Mouse (Mus musculus) CD8-positive naive resting alpha-beta T cell, adult 2 months (primary cell): Measurements from ENCODE around the gene Map2k5.

Source experiments
- DNase-seq, 2 experiments: peaks; one replicate each; pipeline ENCODE4 v3.0.0; 2022; ENCODE audit warnings: low read depth in 2 of 2, low spot score in 2 of 2

The Map2k5 gene

DNA sequence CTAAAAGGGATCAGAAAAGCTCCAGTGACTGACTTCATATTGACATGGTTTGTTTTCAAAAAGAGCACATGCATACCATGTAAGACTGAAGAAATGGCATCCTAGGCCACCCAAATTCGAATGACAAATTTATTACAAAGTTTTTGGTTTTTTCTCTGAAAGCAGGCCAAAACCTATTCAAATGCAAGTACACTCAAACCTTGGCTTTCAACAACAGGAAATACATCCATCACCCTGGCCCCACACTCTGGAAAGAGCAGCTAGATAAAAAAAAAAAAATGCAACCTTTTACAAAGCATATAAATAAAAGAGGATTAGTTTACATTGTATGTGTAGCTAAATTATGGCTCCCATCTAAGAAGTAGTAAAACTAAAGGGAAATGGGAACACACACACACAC, 114.5 kb downstream of the Map2k5 start:
- no peak for DNase-seq

DNA sequence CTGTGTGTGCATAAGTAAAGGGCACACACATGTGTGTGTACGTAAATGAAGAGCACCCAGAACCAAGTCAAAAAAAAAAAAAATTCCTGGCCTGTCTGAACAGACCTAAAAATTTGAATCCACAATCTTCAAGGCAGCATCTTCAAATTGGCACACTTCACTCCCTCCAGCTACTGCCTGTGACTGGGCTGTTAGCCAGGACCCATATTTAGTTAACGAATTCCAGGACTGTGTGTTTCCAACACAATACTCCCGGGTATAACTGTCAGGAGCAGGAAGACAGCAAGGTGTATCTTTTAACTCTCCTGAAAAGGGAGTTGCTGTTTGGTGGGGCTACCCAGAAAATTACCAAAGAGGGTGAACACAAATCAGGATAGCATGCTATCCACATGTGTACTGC, 118.9 kb downstream of the Map2k5 start:
- DNase-seq: no peak

DNA sequence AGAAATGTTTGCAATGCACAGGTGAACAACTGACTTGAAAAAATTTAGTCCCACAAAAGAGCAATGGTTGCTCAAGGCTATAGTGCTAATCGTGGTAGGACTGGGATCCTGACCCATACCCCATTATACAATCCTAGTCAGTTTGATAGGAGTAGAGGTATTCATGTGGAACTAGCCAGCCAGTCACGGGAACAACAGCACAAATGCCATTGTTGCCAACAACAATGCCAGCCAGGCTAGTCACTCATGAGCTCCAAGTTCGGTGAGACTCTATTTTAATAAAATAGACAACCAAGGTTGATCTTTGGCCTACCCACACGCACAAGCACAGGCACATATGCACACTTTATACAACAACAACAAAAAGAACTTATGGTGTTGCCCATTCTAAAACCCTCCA, 120.0 kb downstream of the Map2k5 start:
- DNase-seq: no peak

DNA sequence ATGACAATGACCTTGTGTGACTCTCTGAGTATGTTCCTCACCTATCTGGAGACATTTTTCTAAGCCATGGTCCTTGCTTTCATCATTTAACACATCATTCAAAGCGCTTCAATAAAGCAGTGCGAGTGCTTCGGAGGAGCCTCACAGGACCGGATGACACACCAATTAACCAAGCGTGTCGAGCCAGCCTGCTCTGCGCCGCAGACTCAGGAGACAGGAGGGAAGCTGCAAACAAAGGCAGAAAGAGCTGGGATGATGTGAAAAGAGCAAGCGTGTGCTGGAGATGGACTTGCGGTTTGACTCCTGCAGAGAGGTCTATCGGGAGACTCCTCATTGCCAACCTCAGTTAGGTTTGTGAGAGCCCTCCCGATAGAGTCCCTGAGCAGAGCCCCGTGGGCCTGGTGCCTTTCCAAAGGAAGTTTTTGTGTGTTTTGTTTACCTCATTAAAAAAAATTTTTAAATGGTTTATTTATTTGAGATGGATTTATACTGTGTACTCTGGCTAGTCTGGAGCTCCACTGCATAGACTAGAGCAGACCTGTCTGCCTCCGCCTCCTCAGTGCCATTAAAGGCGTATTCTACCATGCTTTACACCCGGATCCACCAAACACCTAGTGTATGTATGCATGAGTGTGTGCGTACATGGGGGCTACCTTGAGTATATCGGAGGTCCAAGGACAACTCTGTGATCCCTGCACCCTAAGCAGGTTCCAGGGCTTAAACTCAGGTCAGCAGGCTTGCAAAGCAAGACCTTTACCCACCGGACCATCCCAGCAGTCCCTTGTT, 126.7 kb downstream of the Map2k5 start:
- DNase-seq: no peak

DNA sequence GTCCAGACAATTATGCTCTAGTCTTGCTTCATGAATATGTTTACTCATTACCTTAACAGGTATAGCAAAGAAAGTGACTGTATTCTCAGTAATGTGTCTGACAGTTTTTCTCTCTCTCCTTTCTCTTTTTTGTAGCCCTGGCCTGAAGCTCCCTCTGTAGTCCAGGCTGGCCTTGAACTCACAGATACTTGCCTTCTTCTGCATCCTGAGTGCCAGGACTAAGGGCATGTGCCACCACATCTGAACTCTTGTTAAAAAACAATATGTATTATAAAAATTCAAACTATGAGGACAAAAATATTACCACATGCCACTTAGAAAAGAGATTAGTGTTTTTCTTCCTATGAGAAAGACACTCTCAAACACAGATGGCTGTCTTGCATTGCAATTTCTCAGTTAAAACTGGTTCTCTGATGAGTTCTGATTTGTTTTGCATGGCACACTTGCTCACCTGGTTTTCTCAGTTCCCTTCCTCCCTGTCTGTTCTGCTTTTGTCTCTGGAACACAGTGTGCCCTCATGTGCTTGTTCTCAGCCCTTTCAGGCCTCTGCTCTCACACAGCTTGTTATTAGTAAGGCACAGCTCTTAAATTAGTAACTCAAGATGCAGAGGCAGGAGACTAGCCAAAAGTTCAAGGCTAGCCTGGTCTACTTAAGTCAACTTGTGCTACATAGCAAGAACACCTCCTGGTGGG, 129.5 kb downstream of the Map2k5 start:
- no peak for DNase-seq

DNA sequence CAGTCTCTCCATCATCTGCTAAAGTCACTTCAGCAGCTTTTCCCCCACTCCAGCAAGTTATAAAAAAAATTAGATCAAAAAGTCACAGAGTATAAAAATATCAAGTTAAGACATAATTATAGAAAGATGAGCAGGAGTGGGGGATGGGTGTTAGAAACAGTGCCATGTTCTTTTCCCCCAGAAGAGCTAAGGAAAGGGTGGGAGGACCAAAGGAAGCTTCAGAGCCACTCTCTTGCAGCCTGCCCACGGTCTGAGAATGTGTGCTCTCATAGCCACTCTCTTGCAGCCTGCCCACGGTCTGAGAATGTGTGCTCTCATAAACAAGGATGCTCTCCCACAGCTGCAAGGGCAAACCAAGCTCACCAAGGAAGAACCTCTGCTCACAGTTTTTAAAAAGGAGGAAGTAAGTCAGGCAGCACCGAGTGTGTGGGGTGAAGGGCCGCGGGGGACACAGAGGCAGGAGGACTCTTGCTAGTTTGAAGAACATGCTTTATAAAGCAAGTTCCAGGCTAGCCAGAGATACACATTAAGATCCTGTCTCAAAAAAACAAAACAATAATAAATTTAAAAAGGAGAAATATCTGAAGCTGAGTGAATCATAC, 131.0 kb downstream of the Map2k5 start:
- DNase-seq: no peak

GRCm38 (mm10) chr9:63241961-63242360, 135.7 kb downstream of the Map2k5 start:
- no peak for DNase-seq

GRCm38 (mm10) chr9:63241241-63241640, 136.5 kb downstream of the Map2k5 start:
- DNase-seq: no peak

DNA sequence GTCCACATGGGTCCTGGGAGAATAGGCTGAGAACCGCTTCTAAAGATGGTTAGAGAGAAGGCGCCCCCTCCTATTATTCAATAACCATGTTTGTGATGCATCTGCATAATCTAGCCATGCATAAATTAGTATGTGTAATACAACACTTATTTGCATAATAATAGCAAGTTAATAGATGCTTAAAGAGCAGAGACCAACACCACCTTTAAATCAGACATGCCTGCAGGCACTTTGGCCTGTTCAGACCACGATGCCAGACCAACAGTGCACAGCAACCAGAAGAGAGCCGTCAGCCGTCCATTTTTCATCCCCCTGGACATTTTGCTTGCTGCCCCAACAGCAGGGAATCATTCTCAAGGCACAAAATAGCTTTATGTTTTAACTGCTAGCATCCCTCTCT, 143.3 kb downstream of the Map2k5 start:
- DNase-seq: no peak

- DNase-seq: no peak
These were observed 147.4 kb downstream of the Map2k5 start for GRCm38 (mm10) chr9:63230289-63230688.

GRCm38 (mm10) chr9:63229124-63229523, 148.6 kb downstream of the Map2k5 start:
- no peak for DNase-seq

DNA sequence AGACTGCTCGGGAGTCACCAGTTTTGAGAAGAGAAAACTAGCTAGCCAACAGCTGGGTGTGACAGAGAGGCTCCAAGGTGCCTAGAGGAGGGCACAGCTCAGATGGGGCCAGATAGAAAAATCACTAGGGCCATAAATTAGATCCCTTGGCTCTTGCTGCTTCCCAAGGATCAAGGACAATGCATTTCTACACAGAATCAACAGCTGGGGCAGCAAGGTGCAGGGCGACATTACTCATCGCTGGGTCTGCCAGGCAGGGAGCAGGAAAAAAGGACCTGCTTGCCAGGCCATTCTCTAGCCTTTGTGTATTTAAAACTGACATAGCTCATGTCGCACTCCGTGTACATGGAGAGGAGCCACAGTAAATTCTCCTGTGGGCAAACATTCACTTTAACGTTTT, 155.5 kb downstream of the Map2k5 start:
- no peak for DNase-seq

DNA sequence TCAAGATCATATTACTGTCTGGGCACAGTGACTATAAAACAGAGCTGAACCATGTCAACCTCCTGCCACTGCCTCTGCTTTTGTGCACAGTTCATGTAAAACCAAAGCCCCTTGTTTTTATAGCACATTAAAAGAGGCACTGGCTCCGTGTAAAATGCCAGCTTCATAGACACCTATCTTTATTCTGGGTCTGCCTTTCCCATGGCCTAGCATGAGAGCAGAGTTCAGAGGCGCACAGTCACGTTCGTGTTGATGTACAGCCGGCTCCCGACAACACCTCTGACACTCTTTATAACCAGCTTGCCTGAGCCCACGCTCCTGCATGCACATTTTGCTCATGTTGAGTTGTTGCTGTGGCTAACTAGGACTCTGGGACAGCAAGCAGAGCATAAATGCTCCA, 157.9 kb downstream of the Map2k5 start:
- no peak for DNase-seq

DNA sequence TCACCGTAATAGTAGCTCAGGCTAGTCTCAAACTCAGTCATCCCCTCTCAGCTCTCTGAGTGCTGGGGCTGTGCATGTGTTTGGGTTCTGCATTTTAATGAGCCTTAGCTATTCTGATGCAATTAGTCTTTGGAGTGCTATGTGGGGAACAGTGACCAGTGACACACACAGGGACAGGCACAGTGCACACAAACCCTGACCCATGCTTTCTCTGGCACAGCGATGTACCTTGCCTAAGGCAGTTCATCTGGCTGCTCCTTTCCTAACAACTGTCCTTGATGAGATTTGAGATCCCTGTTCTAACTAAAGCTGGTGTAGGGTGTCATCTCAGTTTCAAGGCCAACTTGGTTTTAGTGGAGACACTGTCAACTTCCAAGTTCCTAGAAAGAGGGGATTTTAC, 162.7 kb downstream of the Map2k5 start:
- no peak for DNase-seq

DNA sequence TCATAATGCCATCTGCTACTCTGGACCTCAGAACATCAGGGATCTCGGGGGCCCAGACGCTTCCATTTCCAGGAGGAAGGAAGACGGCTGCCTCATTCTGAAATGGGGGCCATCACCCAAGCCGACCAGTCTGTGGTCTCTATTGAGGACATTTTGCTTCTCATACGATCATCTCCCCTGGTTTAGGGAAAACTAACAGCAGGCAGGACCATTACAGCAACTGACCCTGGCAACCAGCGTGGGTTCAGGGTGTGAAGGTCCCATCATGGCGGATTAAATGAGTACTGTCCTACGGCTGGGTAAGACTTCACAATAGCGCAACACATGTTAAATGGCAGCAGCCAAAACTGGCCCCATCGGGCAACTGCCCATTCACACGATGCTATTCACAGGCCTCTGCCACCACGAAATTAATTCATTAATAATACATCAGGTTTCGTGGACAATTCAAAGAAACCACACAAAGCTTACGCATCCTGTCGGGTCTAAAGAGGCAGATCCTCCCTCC, 170.9 kb downstream of the Map2k5 start:
- no peak for DNase-seq

DNA sequence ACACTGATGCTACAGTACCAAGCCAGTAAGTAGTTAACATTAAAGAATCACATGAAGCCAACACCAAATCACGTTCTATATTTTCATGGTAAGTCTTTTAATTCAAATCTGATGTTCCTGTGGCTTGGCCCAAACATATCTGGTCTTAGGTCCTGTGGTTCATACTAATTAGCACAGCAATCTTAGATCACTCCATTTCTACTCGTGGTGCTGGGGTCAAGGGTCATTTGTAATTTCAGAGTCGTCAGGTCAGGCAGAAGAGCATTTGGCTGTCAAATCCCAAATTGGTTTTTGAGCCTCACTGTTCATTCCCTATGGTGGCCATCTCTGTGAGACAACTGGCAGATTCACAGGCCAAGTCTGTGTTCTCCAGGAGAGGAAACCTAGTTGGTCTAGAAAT, 174.2 kb downstream of the Map2k5 start:
- DNase-seq: no peak

DNA sequence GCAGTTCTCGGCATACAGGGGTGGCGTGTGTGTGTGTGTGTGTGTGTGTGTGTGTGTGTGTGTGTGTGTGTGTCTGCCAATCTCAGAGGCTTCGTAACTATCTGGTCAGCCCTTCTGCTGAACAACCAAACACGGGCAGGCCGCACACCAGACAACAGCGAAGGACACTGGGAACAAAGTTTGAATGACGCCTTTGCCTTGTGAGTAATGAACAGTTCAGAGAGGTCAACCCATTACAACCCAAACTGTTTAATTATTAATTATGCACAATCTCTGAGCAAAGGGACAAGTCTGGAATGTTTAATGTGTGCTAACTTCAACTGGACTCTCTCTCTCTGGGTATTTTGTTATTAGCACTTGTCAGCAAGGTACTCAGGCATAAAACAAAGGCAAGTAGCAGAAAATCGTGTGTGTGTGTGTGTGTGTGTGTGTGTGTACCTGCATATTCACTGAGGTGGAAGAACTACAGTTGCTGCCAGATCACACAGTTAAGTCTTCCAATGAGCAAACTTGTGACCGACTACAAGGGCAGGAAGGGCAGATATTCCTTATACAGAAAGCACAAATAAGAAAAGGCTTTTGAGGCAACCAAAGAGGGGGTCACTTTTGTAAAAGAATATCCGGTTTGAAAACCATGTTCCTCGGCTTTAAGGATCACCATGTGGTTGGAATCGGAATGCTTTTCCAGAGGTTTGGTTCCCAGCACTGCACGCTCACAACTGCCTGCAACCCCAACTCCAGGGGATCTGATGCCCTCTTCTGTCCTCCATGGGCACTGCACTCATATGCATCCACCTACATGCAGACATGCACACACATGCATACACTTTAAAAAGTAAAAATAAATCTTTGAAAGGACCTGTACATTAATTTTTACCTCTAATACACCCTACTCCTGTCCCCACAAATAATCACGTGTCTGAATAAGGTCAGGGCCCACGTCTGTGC, 176.1 kb downstream of the Map2k5 start:
- no peak for DNase-seq

GRCm38 (mm10) chr9:63197252-63197651, 180.4 kb downstream of the Map2k5 start:
- DNase-seq: no peak

DNA sequence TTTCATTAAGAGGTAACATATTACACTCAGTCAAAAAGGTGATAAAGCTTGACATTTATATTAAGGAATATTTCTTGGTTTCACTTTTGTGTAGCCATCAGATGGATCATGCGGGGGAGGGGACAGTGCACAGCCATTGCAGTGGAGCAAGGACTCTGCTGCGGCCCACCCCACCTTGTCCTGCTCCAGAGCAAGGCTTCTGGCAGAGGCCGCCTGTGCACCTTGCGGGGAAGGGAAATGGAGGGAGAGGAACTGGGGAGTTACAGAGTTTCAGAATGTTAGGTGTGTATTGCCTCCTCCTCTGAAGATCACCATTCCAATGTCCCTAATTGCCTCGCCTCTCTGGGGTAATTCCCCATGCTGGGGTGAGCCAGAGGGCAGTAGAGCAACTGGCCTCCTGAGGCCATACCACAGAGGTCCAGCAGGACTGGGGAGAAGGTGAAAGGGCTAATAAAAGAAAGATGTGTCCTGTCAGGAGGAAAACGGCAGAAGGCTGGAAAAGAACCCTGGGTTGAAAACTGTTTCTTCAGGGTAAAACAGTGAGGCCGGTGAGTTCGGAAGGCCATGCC, 181.5 kb downstream of the Map2k5 start:
- DNase-seq: no peak

DNA sequence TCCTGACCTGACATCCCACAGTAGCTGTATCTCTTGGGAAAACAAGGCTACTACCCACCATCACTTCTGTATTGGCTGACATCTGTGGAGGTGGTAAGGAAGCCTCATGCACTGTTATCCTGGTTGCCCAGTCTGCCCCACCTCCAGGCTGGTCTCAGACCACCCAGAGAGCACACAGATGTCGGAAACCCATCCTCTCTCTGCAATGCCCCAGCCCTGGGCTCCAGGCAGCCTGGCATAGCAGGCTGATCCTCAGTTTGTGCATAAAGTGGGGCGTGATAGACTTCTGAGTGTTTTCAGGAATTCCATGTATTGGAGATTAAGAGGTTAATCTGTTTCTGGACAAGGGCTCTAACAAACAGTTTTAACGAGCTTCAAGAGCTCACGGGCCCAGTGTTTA, 182.2 kb downstream of the Map2k5 start:
- no peak for DNase-seq

DNA sequence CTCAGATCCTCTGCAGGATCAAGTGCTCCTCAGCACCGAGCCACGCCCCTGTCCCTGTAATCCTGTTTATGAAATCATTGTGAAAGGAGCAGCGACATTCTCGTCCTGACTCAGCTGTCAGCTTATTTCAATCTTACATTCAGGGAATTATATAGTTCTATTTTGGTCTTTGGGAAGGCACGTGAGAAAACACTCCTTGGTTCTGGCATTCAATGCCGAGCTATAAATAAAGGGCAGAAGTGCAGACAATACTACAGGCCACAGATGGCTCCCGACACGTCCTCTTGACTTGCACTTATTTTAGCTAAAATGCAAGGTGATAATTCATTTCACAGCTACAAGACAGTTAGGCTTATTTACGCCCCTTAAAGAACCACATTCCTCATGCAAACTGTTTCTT, 182.9 kb downstream of the Map2k5 start:
- no peak for DNase-seq
